Mouse (Mus musculus): ENCODE measurements around the gene Zfp128. TPM values are rescaled to one million over a fixed set of nuclear protein-coding genes. Genes with fewer than 3 reads are reported as not detected.
"Not testable (repeated sequence)": the region's sequence is repeated elsewhere in the genome, so short reads cannot be mapped to it uniquely, and the experiment has no call there.

Gene Zfp128
- total RNA-seq, 2 experiments from 2014 or later, result 3.6 to 4.8 TPM

DNA sequence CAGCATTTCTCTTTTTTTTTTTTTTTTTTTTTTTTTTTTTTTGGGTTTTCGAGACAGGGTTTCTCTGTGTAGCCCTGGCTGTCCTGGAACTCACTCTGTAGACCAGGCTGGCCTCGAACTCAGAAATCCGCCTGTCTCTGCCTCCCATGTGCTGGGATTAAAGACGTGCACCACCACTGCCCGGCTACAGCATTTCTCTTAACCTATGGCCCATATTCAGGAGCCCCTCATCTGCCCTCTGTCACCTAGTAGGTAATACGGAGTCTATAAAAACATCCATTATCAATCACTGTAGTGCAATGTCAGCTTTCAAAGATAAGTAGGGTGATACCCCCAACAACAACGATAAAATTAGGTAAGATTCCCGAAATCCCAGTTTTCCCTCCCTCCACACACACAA lies 39.5 kb downstream of the Zfp128 start:
- DNase-seq, result not testable (repeated sequence)
- intact Hi-C loops (cut with DNase I), result loop anchor here (5.0 kb wide), 2 partner anchors 42 to 117 kb away; partner anchors contain the start of gene Ube2m

- no peak for DNase-seq
- intact Hi-C loops (cut with DNase I), result loop anchor here (5.0 kb wide), 2 partner anchors 41 to 116 kb away; partner anchors contain the start of gene Ube2m
Observed at GRCm38 (mm10) chr7:12921318-12921704, 40.3 kb downstream of the Zfp128 start.

- intact Hi-C loops (cut with DNase I), result loop anchor here (2.0 to 5.0 kb wide), 3 partner anchors 27 to 115 kb away; partner anchors contain the start of gene Ube2m
- DNase-seq, result peak; percentile 99
Observed at GRCm38 (mm10) chr7:12921705-12922465, 40.9 kb downstream of the Zfp128 start, which contains the start of gene Rps5. Rps5 (plus strand) TSS chr7:12922290.

DNA sequence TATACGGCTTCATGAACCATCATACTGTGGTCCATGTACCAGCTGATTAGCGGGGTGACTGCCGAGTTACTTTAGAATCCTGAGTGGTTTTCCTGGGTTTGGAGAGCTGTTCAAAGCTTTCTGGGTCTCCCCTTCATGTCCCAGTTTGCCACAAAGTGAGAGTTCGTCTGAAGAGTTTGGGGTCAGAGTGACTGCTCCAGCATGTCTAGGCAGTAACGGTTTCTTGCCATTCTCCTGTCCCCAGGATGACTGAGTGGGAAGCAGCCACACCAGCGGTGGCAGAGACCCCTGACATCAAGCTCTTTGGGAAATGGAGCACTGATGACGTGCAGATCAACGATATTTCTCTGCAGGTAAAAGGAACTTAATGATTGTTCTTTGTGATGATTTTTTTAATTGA lies 41.8 kb downstream of the Zfp128 start:
- intact Hi-C loops (cut with DNase I), result loop anchor here (2.0 to 5.0 kb wide), 3 partner anchors 26 to 115 kb away; partner anchors contain the start of gene Ube2m

DNA sequence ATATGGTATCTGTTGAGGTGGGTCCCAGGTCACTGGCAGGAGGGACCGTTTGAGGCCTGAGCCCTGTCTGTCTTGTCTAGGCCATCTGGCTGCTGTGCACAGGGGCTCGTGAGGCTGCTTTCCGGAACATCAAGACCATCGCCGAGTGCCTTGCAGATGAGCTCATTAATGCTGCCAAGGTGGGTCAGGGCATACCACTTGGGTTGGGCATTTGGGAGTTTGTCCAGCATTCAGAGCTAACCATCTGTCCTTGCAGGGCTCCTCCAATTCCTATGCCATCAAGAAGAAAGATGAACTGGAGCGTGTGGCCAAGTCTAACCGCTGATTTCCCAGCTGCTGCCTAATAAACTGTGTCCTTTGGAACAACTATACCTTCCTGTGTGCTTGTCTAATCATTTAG lies 45.3 kb downstream of the Zfp128 start:
- intact Hi-C loops (cut with DNase I), result no loop called here

More for the DNA sequence above, 41.8 kb downstream of the Zfp128 start:
- DNase-seq, result no peak

GRCm38 (mm10) chr7:12927191-12927680 lies 46.3 kb downstream of the Zfp128 start, which contains the start of gene Rnf225:
Rnf225 (plus strand) TSS chr7:12927416.
- intact Hi-C loops (cut with DNase I), result no loop called here
- DNase-seq, result no peak

More for the DNA sequence above, 45.3 kb downstream of the Zfp128 start:
- no peak for DNase-seq

DNA sequence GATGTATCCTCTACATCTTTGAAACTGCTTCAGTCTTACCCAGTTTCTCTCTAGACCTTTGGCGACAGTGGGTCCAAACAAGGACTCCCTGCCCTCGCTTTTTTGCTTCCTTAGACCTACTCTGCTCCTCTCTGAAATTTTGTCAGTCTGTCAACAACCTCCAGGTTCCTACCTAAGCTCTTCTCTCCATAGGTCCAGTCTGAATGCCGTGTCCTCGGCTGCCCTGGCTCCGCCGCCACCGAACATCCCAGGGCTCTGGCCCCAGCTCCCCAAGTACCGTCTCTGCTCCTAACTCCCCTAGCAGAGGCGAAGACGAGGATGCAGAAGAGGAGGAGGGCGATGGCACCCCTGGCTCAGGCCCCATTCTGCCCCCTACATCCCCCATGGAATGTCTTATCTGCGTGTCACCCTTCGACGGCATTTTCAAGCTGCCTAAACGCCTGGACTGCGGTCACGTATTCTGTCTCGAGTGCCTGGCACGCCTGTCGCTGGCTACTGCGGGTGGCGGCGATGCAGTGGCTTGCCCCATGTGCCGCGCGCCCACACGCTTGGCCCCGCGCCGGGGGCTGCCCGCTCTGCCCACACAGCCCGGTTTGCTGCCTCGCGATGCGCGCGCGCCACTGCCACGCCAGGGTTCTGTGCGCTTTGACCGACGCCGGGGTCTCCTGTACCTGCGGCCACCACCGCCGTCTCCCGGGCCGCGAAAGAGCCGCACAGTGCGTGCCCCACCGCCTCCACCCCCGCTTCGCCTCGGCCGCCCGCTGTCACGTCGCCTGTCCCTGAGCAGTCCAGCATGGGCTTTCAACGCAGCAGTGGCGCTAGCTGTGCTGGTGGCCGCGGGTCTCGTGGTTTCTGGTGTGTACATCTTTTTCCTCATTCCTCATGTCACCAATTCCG lies 47.0 kb downstream of the Zfp128 start:
- peak; percentile 31 to 38 for DNase-seq
- intact Hi-C loops (cut with DNase I), result no loop called here

DNA sequence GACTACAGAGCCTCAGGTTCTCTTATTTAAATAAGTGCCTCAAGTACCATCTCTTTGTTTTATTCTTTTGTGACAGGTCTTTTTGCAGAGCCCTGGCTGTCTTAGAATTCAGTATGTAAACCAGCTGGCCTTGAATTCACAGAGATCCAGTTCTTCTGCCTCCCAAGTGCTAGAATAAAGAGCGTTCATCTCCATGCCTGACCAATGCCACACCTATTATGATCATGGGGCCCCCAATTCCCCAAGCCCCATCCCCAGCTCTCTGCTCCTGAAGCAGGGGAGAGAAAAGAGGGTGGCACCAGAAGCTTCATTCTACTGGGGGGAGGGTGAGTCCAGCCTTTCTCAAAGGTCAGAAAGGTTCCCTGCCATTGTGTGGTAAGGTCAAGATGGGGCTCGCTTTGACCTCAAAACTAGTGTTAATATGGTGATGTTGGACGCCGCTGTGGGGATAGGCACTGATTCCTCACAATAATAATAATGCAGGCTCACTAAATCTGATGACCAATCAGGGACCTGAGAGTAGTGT lies 52.7 kb downstream of the Zfp128 start:
- DNase-seq, result no peak
- intact Hi-C loops (cut with DNase I), result no loop called here

GRCm38 (mm10) chr7:12934808-12935207 lies 53.8 kb downstream of the Zfp128 start:
- intact Hi-C loops (cut with DNase I), result no loop called here

GRCm38 (mm10) chr7:12937254-12937803 lies 56.4 kb downstream of the Zfp128 start:
- intact Hi-C loops (cut with DNase I); DNase-seq: not testable (repeated sequence)

More at GRCm38 (mm10) chr7:12934808-12935207, 53.8 kb downstream of the Zfp128 start:
- DNase-seq, result no peak

DNA sequence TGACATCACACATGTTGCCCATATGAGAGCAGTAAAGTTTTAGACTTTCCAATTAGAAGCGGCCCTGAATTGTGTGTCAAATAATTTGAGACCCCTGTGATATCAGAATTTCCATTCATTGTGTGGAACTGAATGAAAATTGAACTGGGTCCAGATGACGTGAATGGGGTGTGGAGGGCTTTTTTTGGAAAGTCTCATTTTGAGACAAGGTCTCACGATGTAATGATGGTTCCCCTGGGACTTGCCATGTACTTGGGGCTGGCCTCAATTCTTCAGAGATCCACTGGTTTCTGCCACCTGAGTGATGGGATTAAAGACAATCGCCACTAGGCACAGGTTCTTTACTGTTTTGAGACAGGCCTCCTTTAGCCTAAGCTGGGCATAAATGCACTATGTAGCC lies 59.6 kb downstream of the Zfp128 start:
- DNase-seq, result no peak
- intact Hi-C loops (cut with DNase I), result no loop called here

Other genes starting within 250 kb of the Zfp128 start
- gene Vmn2r54, start 240.9 kb upstream of the Zfp128 start, total RNA-seq (2021), result not detected
- gene Vmn2r55, start 196.2 kb upstream of the Zfp128 start, total RNA-seq (2021), result not detected
- gene Vmn2r56, start 146.2 kb upstream of the Zfp128 start, total RNA-seq (2021), result not detected
- 1 to 10 TPM; 2.0 to 2.8 TPM for gene Zscan18, start 77.5 kb upstream of the Zfp128 start, total RNA-seq (2021)
- gene Zfp329, start 62.3 kb upstream of the Zfp128 start, total RNA-seq (2021), result 1 to 10 TPM; 7.5 to 9.2 TPM
- 10 to 100 TPM; 17.4 to 20.9 TPM for gene Zfp110, start 46.4 kb upstream of the Zfp128 start, total RNA-seq (2021)
- 1 to 10 TPM; 5.5 to 6.8 TPM for gene Zscan22, start 16.6 kb downstream of the Zfp128 start, total RNA-seq (2021)
- 100 to 1,000 TPM; 740 to 748 TPM for gene Rps5, start 41.1 kb downstream of the Zfp128 start, total RNA-seq (2021)
- gene Rnf225, start 46.2 kb downstream of the Zfp128 start, total RNA-seq (2021), result under 1 TPM; 0.36 to 0.37 TPM
- 1 to 10 TPM; 4.0 to 7.4 TPM for gene Zfp324, start 84.7 kb downstream of the Zfp128 start, total RNA-seq (2021)
- 1 to 10 TPM; 3.9 to 4.4 TPM for gene Zfp446, start 96.7 kb downstream of the Zfp128 start, total RNA-seq (2021)
- not detected for gene Slc27a5, start 117.0 kb downstream of the Zfp128 start, total RNA-seq (2021)
- 100 to 1,000 TPM; 148 to 165 TPM for gene Trim28, start 117.9 kb downstream of the Zfp128 start, total RNA-seq (2021)
- 10 to 100 TPM in 1 of 2 experiments, 1 to 10 TPM in 1; 9.7 to 11.8 TPM for gene Zbtb45, start 128.9 kb downstream of the Zfp128 start, total RNA-seq (2021)
- 100 to 1,000 TPM; 137 to 143 TPM for gene Chmp2a, start 153.6 kb downstream of the Zfp128 start, total RNA-seq (2021)
- 100 to 1,000 TPM; 185 to 188 TPM for gene Ube2m, start 157.1 kb downstream of the Zfp128 start, total RNA-seq (2021)
- gene Mzf1, start 173.6 kb downstream of the Zfp128 start, total RNA-seq (2021), result under 1 TPM; 0.72 to 0.92 TPM
- gene Vmn1r85, start 214.0 kb downstream of the Zfp128 start, total RNA-seq (2021), result not detected
- gene Vmn1r86, start 238.7 kb downstream of the Zfp128 start, total RNA-seq (2021), result not detected